Mouse (Mus musculus) embryonic facial prominence, embryonic 12.5 days (tissue): Measurements from ENCODE around the gene Pecam1. TPM values are rescaled to one million over a fixed set of nuclear protein-coding genes. Genes with fewer than 3 reads are reported as not detected.
A peak's percentile ranks its signal among the peaks of the same experiment; 100 is the strongest.
"Not testable (repeated sequence)": the region's sequence is repeated elsewhere in the genome, so short reads cannot be mapped to it uniquely, and the experiment has no call there.

ENCODE experiments used
- ATAC-seq: fragments of 200-750 bp; cut with Nextera tagmentation; 2 replicates; pipeline ENCODE4 v1.8.0; 2017; ENCODE audit not compliant: insufficient number of reproducible peaks, insufficient read depth, low FRiP score, low TSS enrichment
- H3K27ac ChIP-seq: fragments of 300-500 bp; sonication (generic); 2 replicates; pipeline ENCODE4 v1.5.1; 2016; ENCODE audit warnings: mild to moderate bottlenecking
- H3K27me3 ChIP-seq: fragments of 300-500 bp; sonication (generic); 2 replicates; pipeline ENCODE4 v1.6.1; 2016; ENCODE audit warnings: mild to moderate bottlenecking, moderate library complexity
- H3K36me3 ChIP-seq: fragments of 300-500 bp; sonication (generic); 2 replicates; pipeline ENCODE4 v1.6.1; 2016; ENCODE audit warnings: mild to moderate bottlenecking
- H3K4me1 ChIP-seq: fragments of 300-500 bp; sonication (generic); 2 replicates; pipeline ENCODE4 v1.6.1; 2016
- H3K4me2 ChIP-seq: fragments of 300-500 bp; sonication (generic); replicated peaks from 2 replicates; pipeline ENCODE4 v1.6.1; 2016; ENCODE audit warnings: mild to moderate bottlenecking, moderate library complexity
- H3K4me3 ChIP-seq: fragments of 300-500 bp; sonication (generic); 2 replicates; pipeline ENCODE4 v1.5.1; 2016; ENCODE audit warnings: mild to moderate bottlenecking
- H3K9ac ChIP-seq: fragments of 300-500 bp; sonication (generic); 2 replicates; pipeline ENCODE4 v1.6.1; 2016; ENCODE audit warnings: mild to moderate bottlenecking, moderate library complexity
- H3K9me3 ChIP-seq: fragments of 300-500 bp; sonication (generic); 2 replicates; pipeline ENCODE4 v1.6.1; 2016; ENCODE audit warnings: mild to moderate bottlenecking, moderate library complexity
- WGBS: fragments of 180-500 bp; shearing (Covaris S2); methylation state at CpG from one replicate; pipeline ENCODE4 v1.1.7; 2016; 5-methylcytosine and 5-hydroxymethylcytosine counted together
- polyA plus RNA-seq: library from polyadenylated mRNA; unstranded; fragments of >200 nt; fragmentation: Nextera tagmentation; extraction: Ambion mirVana; gene quantifications from 2 replicates; pipeline ENCODE4 v1.2.1, GENCODE M21; 2016

Gene Pecam1
- polyA plus RNA-seq, 1 experiment from 2014 or later = 30.5 TPM

- peaks cover 16% of the 10 kb centered on the region for H3K4me1 ChIP-seq
- no peaks in the 10 kb centered on the region for H3K27me3 ChIP-seq
- no peak for ATAC-seq
- H3K4me2 ChIP-seq = no peak overlapping the region
- 92% methylated on average over 4 of the region's 4 CpGs for WGBS
- H3K9ac ChIP-seq = no peak overlapping the region
- peaks cover 55% of the 10 kb centered on the region for H3K36me3 ChIP-seq
- no peaks in the 10 kb centered on the region for H3K9me3 ChIP-seq
- H3K27ac ChIP-seq = no peak overlapping the region
- H3K4me3 ChIP-seq = no peak overlapping the region
Measured at GRCm38 (mm10) chr11:106766611-106767162, 16.3 kb upstream of the Pecam1 start.

- 0 out of 2 replicates have a peak, but pooled peaks have one; percentile 42 for ATAC-seq
- H3K4me2 ChIP-seq = no peak overlapping the region; the same call in 1 of the 2 replicates
- H3K9ac ChIP-seq = no peak overlapping the region
- H3K27me3 ChIP-seq = no peaks in the 10 kb centered on the region
- H3K4me1 ChIP-seq = peaks cover 18% of the 10 kb centered on the region
- H3K27ac ChIP-seq = peak overlapping the region; percentile 80
- peaks cover 26% of the 10 kb centered on the region for H3K36me3 ChIP-seq
- no peak overlapping the region for H3K4me3 ChIP-seq
- H3K9me3 ChIP-seq = no peaks in the 10 kb centered on the region
- WGBS = 69% methylated on average over 9 of the region's 9 CpGs
Measured at GRCm38 (mm10) chr11:106762800-106763185, 12.4 kb upstream of the Pecam1 start.

DNA sequence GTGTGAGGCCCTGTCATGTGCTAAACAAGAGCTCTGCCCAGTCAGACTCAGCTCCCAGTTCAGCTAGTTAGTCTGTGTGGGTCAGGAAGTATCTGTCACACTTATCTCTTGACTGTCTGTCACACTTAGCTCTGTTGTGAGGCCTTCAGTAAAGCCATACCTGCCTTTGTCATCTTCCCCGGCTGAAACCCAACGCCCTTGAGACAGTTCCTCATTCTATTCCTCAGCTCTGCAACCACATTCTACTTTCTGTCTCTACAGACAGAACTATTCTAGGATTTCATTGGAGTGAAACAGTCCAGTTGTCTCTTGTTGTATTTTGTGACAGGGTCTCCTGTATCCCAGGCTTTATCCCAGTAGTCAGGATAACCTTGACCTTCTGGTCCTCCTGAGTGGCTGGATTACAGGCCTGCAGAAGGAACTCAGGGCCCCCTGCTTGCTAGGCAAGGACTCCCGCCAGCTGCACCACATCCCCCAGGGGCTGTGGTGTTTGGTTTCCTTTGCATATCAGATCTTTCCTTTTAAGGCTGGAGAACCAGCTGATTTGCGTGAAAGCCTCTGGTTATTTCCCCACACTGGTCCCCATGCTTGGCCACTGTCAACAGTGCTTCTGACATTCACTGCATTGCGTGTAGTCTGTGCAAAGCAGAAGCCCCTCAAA, 11.8 kb upstream of the Pecam1 start:
- no peak overlapping the region; the same call in 1 of the 2 replicates for H3K4me2 ChIP-seq
- 27% methylated on average over 5 of the region's 5 CpGs for WGBS
- H3K9ac ChIP-seq = no peak overlapping the region
- no peaks in the 10 kb centered on the region for H3K27me3 ChIP-seq
- peaks cover 21% of the 10 kb centered on the region for H3K36me3 ChIP-seq
- H3K4me3 ChIP-seq = no peak overlapping the region
- H3K27ac ChIP-seq = peak overlapping the region; percentile 80
- peak; percentile 84 for ATAC-seq
- H3K4me1 ChIP-seq = peaks cover 18% of the 10 kb centered on the region
- H3K9me3 ChIP-seq = no peaks in the 10 kb centered on the region

GRCm38 (mm10) chr11:106760511-106760910, 10.1 kb upstream of the Pecam1 start:
- ATAC-seq = no peak

DNA sequence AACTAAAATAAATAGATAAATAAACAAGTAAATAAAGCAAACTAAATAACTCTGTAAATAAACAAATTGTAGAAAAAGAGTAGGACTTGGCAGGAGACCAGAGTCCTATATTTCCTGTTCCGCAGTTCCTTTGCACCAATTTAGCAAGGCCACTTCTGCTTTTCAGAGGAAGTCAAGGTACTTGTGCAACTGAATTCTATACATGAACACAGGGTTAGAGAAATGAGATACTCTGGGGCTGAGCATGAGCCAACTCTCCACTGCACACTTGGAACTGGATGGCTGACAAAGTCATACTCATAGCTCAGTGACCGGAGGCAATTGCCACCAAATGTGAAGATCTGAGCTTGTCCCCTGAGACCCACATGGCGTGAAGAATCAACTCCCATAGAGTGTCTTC, 8.6 kb upstream of the Pecam1 start:
- Histone ChIP-seq H3K4me3 (no peak overlapping the region), H3K9me3 (no peaks in the 10 kb centered on the region), H3K9ac (no peak overlapping the region), H3K36me3 (no peaks in the 10 kb centered on the region), H3K4me1 (peaks cover 18% of the 10 kb centered on the region), H3K4me2 (no peak overlapping the region), H3K27me3 (no peaks in the 10 kb centered on the region), H3K27ac (no peak overlapping the region)
- ATAC-seq = no peak
- 98% methylated on average over 3 of the region's 3 CpGs for WGBS

More at GRCm38 (mm10) chr11:106760511-106760910, 10.1 kb upstream of the Pecam1 start:
- Histone ChIP-seq H3K9ac (no peak overlapping the region), H3K4me2 (no peak overlapping the region), H3K36me3 (0 out of 2 replicates have a peak, but pooled peaks cover 5% of the 10 kb centered on the region), H3K27me3 (no peaks in the 10 kb centered on the region), H3K27ac (no peak overlapping the region), H3K4me3 (no peak overlapping the region), H3K9me3 (no peaks in the 10 kb centered on the region), H3K4me1 (peaks cover 18% of the 10 kb centered on the region)
- 96% methylated on average over 5 of the region's 5 CpGs for WGBS

DNA sequence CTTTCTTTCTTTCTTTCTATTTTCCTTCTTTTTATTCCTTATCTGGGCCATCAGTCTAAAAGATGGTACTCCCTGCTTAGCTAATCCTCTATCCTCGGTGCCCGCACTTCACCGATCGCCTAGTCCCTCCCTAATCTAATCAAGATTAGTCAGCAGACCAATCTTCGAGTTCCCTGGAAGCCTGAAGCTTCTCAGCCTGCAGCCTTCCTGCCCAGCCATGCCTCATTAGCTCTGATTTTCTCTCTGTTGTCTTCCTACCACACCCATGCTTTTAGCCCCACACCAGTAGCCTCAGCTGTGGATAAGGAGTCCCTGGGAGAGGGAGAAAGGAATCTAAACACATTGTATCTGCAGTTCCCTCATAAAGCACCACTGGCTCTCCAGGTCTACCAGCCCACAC, 5.2 kb upstream of the Pecam1 start:
- no peaks in the 10 kb centered on the region for H3K4me1 ChIP-seq
- no peak overlapping the region for H3K4me3 ChIP-seq
- no peaks in the 10 kb centered on the region for H3K9me3 ChIP-seq
- H3K27ac ChIP-seq = no peak overlapping the region
- H3K36me3 ChIP-seq = no peaks in the 10 kb centered on the region
- H3K27me3 ChIP-seq = no peaks in the 10 kb centered on the region
- no peak overlapping the region for H3K4me2 ChIP-seq
- no peak overlapping the region for H3K9ac ChIP-seq
- no peak for ATAC-seq
- WGBS = 56% methylated on average over 5 of the region's 5 CpGs

- no peak for ATAC-seq
- H3K4me1 ChIP-seq = no peaks in the 10 kb centered on the region
- no peak overlapping the region for H3K9ac ChIP-seq
- H3K4me2 ChIP-seq = no peak overlapping the region
- no peaks in the 10 kb centered on the region for H3K27me3 ChIP-seq
- H3K36me3 ChIP-seq = no peaks in the 10 kb centered on the region
- WGBS = 91% methylated on average over 6 of the region's 6 CpGs
- no peak overlapping the region for H3K4me3 ChIP-seq
- H3K9me3 ChIP-seq = no peaks in the 10 kb centered on the region
- H3K27ac ChIP-seq = no peak overlapping the region
Measured at GRCm38 (mm10) chr11:106753314-106753713, 2.9 kb upstream of the Pecam1 start.

DNA sequence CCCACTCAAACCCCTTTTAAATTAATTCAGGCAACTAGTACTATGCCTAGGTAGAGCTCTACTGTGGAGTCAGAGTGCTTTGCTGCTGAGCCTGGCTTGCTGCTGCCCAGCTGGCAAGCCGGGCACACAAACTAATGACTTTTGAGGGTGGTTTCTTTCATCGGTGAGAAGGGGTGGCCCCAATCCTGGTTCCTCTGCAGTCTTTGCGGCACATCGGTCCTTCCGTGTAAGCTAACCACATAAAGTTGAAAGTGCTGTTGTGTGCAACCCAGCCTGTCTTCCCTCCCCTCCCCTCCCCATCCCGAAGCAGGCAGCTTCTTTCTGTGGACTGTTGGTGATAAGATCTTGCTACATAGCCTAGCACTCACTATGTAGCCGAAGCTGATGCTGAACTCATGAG, 1.7 kb upstream of the Pecam1 start:
- Histone ChIP-seq H3K27ac (no peak overlapping the region), H3K4me2 (no peak overlapping the region), H3K36me3 (no peaks in the 10 kb centered on the region), H3K4me1 (no peaks in the 10 kb centered on the region), H3K9ac (no peak overlapping the region), H3K9me3 (0 out of 2 replicates have a peak, but pooled peaks cover 2% of the 10 kb centered on the region), H3K4me3 (no peak overlapping the region), H3K27me3 (no peaks in the 10 kb centered on the region)
- 88% methylated on average over 7 of the region's 7 CpGs for WGBS
- ATAC-seq = no peak

- H3K4me1 ChIP-seq = no peaks in the 10 kb centered on the region
- no peak within 1 kb of the TSS for H3K27ac ChIP-seq
- 83% methylated on average over 17 of the region's 17 CpGs for WGBS
- no peaks in the 10 kb centered on the region for H3K36me3 ChIP-seq
- H3K9ac ChIP-seq = no peak within 1 kb of the TSS
- H3K9me3 ChIP-seq = 0 out of 2 replicates have a peak, but pooled peaks cover 2% of the 10 kb centered on the region
- no peak within 1 kb of the TSS for H3K4me2 ChIP-seq
- no peak for ATAC-seq
- H3K27me3 ChIP-seq = no peaks in the 10 kb centered on the region
- no peak within 1 kb of the TSS for H3K4me3 ChIP-seq
Measured at GRCm38 (mm10) chr11:106751039-106752018, 901 bp upstream of the Pecam1 start, which contains the start of gene Milr1. TSS of gene Milr1 (plus strand) at chr11:106751226.

GRCm38 (mm10) chr11:106749557-106750120, 789 bp downstream of the Pecam1 start:
- H3K27ac ChIP-seq, H3K27me3 ChIP-seq, H3K4me1 ChIP-seq, H3K4me2 ChIP-seq, ATAC-seq, H3K9me3 ChIP-seq, H3K9ac ChIP-seq, H3K4me3 ChIP-seq, H3K36me3 ChIP-seq: not testable (repeated sequence)
- 96% methylated on average over 7 of the region's 7 CpGs for WGBS

DNA sequence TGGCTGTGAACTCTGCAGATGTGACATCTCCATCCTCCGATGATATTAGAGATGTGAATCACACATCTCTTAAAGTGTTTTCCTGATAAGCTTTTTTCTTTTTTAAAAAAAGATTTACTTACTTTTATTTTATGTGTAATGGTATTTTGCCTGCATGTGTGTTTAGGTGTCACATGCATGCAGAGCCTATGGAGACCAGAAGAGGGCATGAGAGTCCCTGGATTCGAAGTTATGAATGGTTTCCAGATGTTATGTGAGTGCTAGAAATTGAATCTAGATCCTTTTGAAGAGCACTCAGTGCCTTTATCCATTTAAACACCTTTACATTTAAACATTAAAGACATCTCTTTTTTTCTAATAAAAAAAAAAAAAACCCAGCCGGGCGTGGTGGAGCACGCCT, 5.5 kb downstream of the Pecam1 start:
- Histone ChIP-seq H3K4me1 (no peaks in the 10 kb centered on the region), H3K4me2 (no peak overlapping the region), H3K27ac (no peak overlapping the region), H3K9me3 (0 out of 2 replicates have a peak, but pooled peaks cover 2% of the 10 kb centered on the region), H3K4me3 (no peak overlapping the region), H3K27me3 (no peaks in the 10 kb centered on the region), H3K36me3 (no peaks in the 10 kb centered on the region), H3K9ac (no peak overlapping the region)
- no peak for ATAC-seq
- WGBS = 90% methylated on average over 5 of the region's 5 CpGs
